Mouse (Mus musculus) kidney, postnatal 4 days (tissue): ENCODE results near the gene Clmn.

ENCODE experiments used
- DNase-seq, 2 experiments: peaks; one replicate each; pipeline ENCODE4 v3.0.0; 2021; ENCODE audit warnings: mixed read lengths in 2 of 2

The Clmn gene

GRCm38 (mm10) chr12:104812711-104813110 lies 52.2 kb downstream of the Clmn start:
- peak in 1 of 2 experiments; percentile 40 for DNase-seq

DNA sequence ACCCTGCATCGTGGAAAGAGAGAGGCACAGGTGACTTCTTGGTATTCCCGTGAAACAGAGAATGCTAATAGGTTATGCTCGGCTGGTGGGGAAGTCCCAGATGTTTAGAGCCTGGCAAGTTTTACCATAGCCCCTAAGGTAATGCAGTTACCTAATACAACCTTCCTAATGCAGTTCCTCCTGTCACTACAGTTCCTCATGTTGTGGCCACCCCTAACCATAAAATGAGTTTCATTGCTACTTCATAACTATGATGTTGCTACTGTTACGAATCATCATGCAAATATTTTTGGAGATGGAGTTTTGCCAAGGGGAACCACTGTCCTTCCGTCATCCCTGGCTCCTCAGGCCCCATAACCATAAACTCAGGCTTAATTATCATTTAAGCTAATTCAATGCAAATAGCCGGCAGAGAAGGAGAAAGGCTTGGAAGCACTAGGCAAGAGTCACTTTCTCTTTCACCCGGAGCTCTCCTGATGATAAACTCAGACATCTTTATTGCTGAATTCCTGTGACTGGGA lies 53.9 kb downstream of the Clmn start:
- DNase-seq = no peak

GRCm38 (mm10) chr12:104808421-104809067 lies 56.3 kb downstream of the Clmn start:
- no peak for DNase-seq

DNA sequence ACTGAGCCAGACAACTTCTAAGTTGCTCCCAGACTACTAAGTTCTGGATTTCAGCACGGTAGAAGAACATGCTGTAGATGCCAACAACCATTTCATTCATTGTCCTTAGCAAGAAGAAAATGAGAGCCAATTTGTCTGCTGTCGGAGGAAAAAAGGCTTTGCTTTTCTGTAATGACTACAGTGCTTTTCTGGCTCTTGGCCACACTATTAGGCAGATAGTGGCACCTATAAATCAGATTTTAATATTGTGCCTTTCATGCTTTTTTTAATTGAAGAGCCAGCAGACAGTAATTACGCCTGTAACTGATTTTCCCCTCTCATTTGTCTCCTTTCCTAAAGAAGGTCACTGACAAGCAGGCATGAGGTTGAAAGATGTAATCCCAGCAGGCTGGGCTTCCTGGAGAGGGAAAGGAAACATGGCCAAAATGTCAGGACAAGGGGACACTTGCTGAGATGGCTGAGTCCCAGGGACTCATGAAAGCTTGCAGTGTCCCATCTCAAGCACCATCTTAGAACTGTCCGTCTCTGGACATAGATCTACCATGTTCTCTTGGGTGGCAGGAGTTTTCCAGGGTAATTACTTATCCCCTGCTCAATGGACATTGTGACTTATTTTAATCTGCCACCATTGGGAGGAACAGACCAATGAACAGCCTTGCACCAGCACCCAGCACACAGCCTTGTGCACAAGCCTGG lies 58.0 kb downstream of the Clmn start:
- no peak for DNase-seq

- DNase-seq = peak in 1 of 2 experiments; percentile 33
Observed at GRCm38 (mm10) chr12:104801494-104802260, 63.2 kb downstream of the Clmn start.

DNA sequence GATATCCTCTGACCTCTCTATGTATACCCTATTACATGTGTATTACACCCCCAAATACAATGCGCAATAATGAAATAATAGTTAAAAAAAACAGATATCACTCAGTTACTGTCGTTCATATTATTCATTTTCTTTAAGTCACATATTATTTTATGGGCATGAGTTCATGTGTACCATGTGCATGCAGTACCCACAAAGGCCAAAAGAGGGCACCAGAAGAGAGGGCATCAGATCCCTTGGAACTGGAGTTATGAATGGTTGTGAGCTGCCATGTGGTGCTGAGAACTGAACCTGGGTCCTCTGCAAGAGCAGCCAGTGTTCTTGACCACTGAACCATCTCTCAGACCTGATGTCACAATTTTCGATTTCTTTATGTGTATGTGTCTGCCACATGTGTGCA lies 65.5 kb downstream of the Clmn start:
- no peak for DNase-seq

DNA sequence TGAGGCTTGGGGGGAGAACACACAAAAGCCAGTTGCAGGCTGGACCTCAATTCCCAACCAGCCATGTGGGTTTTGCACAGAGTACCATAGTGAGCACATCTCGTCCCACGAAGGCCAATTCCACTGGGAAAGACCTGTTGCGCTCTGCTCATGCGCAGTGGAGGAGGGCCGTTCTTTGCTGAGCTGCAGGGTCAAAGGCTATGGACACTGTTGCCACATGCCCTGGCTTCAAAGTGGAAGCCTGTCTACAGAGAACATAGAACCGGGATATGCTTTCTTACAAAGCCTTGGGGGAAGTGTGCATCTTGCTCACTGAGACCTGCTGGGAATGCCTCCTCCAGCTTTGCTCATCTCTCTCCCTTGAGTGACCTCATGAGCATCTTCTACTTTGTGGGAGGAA lies 67.0 kb downstream of the Clmn start:
- DNase-seq = no peak

- DNase-seq = no peak
Observed at GRCm38 (mm10) chr12:104796635-104797378, 68.1 kb downstream of the Clmn start.

DNA sequence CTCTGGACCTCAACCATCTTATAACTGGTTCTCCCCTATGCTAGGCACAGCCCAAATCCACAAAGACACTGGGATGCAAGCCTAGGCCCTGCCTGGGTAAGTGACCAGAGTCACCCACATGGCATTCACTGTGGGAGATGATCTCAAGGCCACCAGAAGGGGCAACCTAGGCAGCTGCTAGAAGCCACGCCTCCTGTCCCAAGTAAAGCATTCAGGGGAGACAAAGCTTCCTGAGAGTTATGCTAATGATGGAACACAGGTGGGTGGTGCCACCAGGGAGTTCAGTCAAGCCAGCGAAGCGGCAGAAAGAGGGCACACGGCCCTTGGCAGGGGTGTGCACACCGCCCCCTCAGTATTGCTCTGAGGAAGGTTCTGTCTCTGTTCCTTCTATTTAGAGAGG lies 69.9 kb downstream of the Clmn start:
- peak in 1 of 2 experiments; percentile 43 for DNase-seq

GRCm38 (mm10) chr12:104793486-104793885 lies 71.4 kb downstream of the Clmn start:
- DNase-seq = no peak

DNA sequence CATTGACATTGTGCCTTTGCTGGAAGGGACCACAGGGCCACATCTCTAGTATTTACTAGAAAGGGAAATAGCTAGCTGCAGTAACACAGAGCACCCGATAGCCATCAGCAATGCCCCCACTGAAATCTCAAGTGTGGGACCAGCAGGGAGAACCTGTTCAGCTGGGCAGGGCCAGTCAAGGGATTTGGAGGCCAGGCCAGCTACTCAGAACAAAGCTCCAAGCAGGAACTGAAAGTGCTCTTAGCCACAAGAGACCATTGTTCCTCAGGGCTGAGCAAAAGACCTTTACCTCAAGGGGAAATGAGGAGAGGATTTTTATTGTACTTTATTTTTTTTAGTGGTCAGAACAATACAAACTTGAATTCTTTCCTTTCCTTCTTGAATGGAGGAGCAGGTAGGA lies 87.3 kb downstream of the Clmn start:
- DNase-seq = no peak

GRCm38 (mm10) chr12:104771941-104772340 lies 92.9 kb downstream of the Clmn start:
- peak in 1 of 2 experiments; percentile 13 for DNase-seq

- DNase-seq = no peak
Observed at GRCm38 (mm10) chr12:104769201-104769785, 95.6 kb downstream of the Clmn start.

- DNase-seq = peak; percentile 20 to 35
Observed at GRCm38 (mm10) chr12:104767183-104767582, 97.7 kb downstream of the Clmn start.

DNA sequence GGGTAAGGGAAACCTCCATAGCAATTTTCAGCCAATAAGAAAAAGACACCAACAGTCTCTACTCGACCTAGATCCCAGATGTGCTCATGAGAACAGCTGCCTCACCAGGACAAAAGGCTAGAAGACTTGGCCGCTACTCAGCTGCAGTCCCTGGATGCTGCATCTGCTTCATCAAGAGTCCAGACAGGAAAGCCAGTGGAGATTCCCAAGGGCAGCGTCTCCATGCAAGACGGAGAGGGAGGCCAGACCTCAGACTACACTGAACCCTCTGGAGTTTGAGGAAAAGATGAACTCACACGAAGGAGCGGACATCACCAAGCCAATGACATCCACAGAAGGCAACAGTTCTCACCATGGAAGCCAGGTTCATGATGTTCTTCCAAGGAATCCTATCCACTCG lies 99.1 kb downstream of the Clmn start:
- DNase-seq = no peak

- DNase-seq = no peak
Observed at GRCm38 (mm10) chr12:104765116-104765515, 99.8 kb downstream of the Clmn start.

DNA sequence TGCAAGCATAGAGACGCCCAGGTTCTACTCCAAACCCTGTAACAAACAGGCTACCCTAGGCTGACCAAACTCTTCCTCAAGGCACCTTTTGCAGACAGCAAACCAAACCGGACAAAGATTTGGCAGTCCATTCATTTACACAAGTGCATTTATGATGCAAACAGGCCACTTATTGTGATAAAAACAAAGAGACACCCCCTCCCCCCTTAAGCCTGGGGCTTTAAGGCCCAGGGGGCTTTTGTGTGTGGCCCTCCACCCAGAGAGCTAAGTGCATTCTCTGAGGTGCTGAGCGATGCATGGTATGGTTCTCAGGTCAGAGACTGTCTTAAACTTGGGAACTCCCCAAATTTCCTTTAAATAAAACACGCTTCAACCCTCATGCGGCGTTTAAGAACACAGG lies 101.0 kb downstream of the Clmn start:
- no peak for DNase-seq

DNA sequence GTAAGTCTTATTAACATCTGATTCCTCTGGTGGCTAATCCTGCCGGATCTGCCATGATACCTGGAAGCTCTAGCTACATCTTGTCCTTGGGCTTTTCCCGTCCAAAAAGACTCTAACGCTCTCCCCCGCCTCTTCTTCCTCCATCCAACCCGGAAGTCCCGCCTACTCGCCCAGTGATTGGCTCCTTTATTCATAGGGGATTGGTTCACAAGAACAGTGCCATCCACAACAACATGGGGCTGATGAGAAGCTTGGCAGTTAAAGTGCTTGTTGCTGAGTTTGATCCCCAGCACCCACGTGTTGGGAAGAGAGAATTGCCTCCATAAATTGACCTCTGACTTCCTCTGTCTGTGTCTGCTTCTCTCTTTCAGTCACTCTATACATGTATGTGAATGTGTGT lies 103.5 kb downstream of the Clmn start:
- DNase-seq = no peak

DNA sequence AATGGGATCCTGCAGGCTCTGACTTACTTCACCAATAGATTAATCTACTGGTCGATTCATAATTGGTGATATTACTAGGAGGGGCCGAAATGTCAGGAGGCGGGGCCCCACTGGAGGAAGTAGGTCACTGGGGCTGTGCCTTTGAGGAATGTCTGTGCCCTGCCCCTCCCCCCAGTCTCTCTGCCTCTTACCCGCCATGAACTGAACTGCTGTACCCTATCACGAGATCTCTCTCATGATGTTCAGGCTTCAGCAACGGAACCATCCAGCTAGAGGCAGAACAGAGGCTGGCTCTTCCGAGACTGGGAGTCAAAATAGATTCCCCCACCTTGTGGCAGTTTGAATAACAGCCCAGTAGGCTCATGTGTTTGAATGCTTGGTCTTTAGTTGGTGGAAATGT lies 106.8 kb downstream of the Clmn start:
- no peak for DNase-seq

DNA sequence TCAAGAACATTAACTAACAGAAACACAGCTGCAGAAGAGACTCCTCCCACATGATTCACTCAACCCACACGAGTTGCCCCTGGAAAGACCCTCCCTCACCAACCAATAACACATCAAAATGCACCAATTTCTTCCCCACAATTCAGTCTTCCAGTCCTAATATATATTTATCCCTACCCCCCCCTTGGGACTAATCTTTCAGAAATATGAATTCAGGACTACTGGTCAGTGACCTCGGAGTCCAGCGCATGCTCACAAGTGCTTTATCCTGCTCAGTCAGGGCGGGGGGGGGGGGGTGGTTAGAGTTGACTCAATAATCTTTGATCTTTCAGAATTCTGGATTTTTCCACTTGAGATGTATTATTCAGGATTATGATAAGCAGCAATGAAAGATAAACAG lies 111.2 kb downstream of the Clmn start:
- DNase-seq = no peak

GRCm38 (mm10) chr12:104751814-104752765 lies 112.8 kb downstream of the Clmn start, which contains the start of gene Dicer1:
TSS of gene Dicer1 (minus strand) at chr12:104751952.
- DNase-seq = peak; percentile 99
